Mouse (Mus musculus): ENCODE data around the gene Aldh1a1. TPM values are rescaled to one million over a fixed set of nuclear protein-coding genes. Genes with fewer than 3 reads are reported as not detected.

Aldh1a1 gene
- polyA plus RNA-seq, 1 experiment from 2014 or later: 1.3 TPM

- Histone ChIP-seq H3K9me3 (replicated peaks; ENCODE audit: control insufficient read depth, low read length) (no peaks in the 10 kb centered on the region), H3K4me3 (ENCODE audit: low read depth, low read length) (no peak overlapping the region), H3K9ac (ENCODE audit: low read depth, low read length) (no peak overlapping the region), H3K27ac (ENCODE audit: low read length) (no peak overlapping the region), H3K36me3 (ENCODE audit: control insufficient read depth, insufficient read depth) (no peaks in the 10 kb centered on the region), H3K4me2 (ENCODE audit: low read depth, low read length) (no peak overlapping the region), H3K4me1 (ENCODE audit: control insufficient read depth, low read depth, low read length) (peaks cover 5% of the 10 kb centered on the region; the same call in 1 of the 2 replicates), H3K27me3 (ENCODE audit: control insufficient read depth, insufficient read depth, low read depth, low read length) (no peaks in the 10 kb centered on the region)
- ATAC-seq (ENCODE audit: low read depth): no peak
- 73% methylated on average over 2 of the region's 2 CpGs for WGBS (ENCODE audit: insufficient replicate concordance)
Observed at GRCm38 (mm10) chr19:20559952-20560351, 67.4 kb downstream of the Aldh1a1 start.

GRCm38 (mm10) chr19:20562396-20562795, 69.9 kb downstream of the Aldh1a1 start:
- Histone ChIP-seq H3K9ac (ENCODE audit: low read depth, low read length) (no peak overlapping the region), H3K27ac (ENCODE audit: low read length) (no peak overlapping the region), H3K36me3 (ENCODE audit: control insufficient read depth, insufficient read depth) (no peaks in the 10 kb centered on the region), H3K9me3 (replicated peaks; ENCODE audit: control insufficient read depth, low read length) (no peaks in the 10 kb centered on the region), H3K4me1 (ENCODE audit: control insufficient read depth, low read depth, low read length) (peaks cover 5% of the 10 kb centered on the region; the same call in 1 of the 2 replicates), H3K4me2 (ENCODE audit: low read depth, low read length) (no peak overlapping the region), H3K27me3 (ENCODE audit: control insufficient read depth, insufficient read depth, low read depth, low read length) (no peaks in the 10 kb centered on the region), H3K4me3 (ENCODE audit: low read depth, low read length) (no peak overlapping the region)
- no peak for ATAC-seq (ENCODE audit: low read depth)

- no peak for ATAC-seq (ENCODE audit: low read depth)
- 74% methylated on average over 4 of the region's 4 CpGs for WGBS (ENCODE audit: insufficient replicate concordance)
- H3K4me1 ChIP-seq (ENCODE audit: control insufficient read depth, low read depth, low read length): no peaks in the 10 kb centered on the region
- H3K36me3 ChIP-seq (ENCODE audit: control insufficient read depth, insufficient read depth): no peaks in the 10 kb centered on the region
- H3K9ac ChIP-seq (ENCODE audit: low read depth, low read length): no peak overlapping the region
- no peak overlapping the region for H3K4me3 ChIP-seq (ENCODE audit: low read depth, low read length)
- H3K27me3 ChIP-seq (ENCODE audit: control insufficient read depth, insufficient read depth, low read depth, low read length): no peaks in the 10 kb centered on the region
- H3K9me3 ChIP-seq (replicated peaks; ENCODE audit: control insufficient read depth, low read length): no peaks in the 10 kb centered on the region
- H3K4me2 ChIP-seq (ENCODE audit: low read depth, low read length): no peak overlapping the region
- H3K27ac ChIP-seq (ENCODE audit: low read length): no peak overlapping the region
Observed at GRCm38 (mm10) chr19:20566294-20566693, 73.8 kb downstream of the Aldh1a1 start.

- no peaks in the 10 kb centered on the region for H3K27me3 ChIP-seq (ENCODE audit: control insufficient read depth, insufficient read depth, low read depth, low read length)
- no peak for ATAC-seq (ENCODE audit: low read depth)
- no peak overlapping the region for H3K4me2 ChIP-seq (ENCODE audit: low read depth, low read length)
- H3K9me3 ChIP-seq (replicated peaks; ENCODE audit: control insufficient read depth, low read length): no peaks in the 10 kb centered on the region
- no peaks in the 10 kb centered on the region for H3K4me1 ChIP-seq (ENCODE audit: control insufficient read depth, low read depth, low read length)
- no peak overlapping the region for H3K4me3 ChIP-seq (ENCODE audit: low read depth, low read length)
- 72% methylated on average over 2 of the region's 2 CpGs for WGBS (ENCODE audit: insufficient replicate concordance)
- H3K36me3 ChIP-seq (ENCODE audit: control insufficient read depth, insufficient read depth): no peaks in the 10 kb centered on the region
- H3K27ac ChIP-seq (ENCODE audit: low read length): no peak overlapping the region
- no peak overlapping the region for H3K9ac ChIP-seq (ENCODE audit: low read depth, low read length)
Observed at GRCm38 (mm10) chr19:20567039-20567438, 74.5 kb downstream of the Aldh1a1 start.

GRCm38 (mm10) chr19:20576984-20577383, 84.5 kb downstream of the Aldh1a1 start:
- WGBS (ENCODE audit: insufficient replicate concordance): 58% methylated on average over 3 of the region's 3 CpGs
- Histone ChIP-seq H3K9ac (ENCODE audit: low read depth, low read length) (no peak overlapping the region), H3K4me2 (ENCODE audit: low read depth, low read length) (no peak overlapping the region), H3K36me3 (ENCODE audit: control insufficient read depth, insufficient read depth) (no peaks in the 10 kb centered on the region), H3K27ac (ENCODE audit: low read length) (no peak overlapping the region), H3K27me3 (ENCODE audit: control insufficient read depth, insufficient read depth, low read depth, low read length) (no peaks in the 10 kb centered on the region), H3K4me3 (ENCODE audit: low read depth, low read length) (no peak overlapping the region), H3K9me3 (replicated peaks; ENCODE audit: control insufficient read depth, low read length) (no peaks in the 10 kb centered on the region), H3K4me1 (ENCODE audit: control insufficient read depth, low read depth, low read length) (no peaks in the 10 kb centered on the region)
- ATAC-seq (ENCODE audit: low read depth): no peak

GRCm38 (mm10) chr19:20577429-20577828, 84.9 kb downstream of the Aldh1a1 start:
- no peaks in the 10 kb centered on the region for H3K9me3 ChIP-seq (replicated peaks; ENCODE audit: control insufficient read depth, low read length)
- H3K27me3 ChIP-seq (ENCODE audit: control insufficient read depth, insufficient read depth, low read depth, low read length): no peaks in the 10 kb centered on the region
- 62% methylated on average over 5 of the region's 5 CpGs for WGBS (ENCODE audit: insufficient replicate concordance)
- no peaks in the 10 kb centered on the region for H3K4me1 ChIP-seq (ENCODE audit: control insufficient read depth, low read depth, low read length)
- H3K9ac ChIP-seq (ENCODE audit: low read depth, low read length): no peak overlapping the region
- no peak for ATAC-seq (ENCODE audit: low read depth)
- H3K36me3 ChIP-seq (ENCODE audit: control insufficient read depth, insufficient read depth): no peaks in the 10 kb centered on the region
- no peak overlapping the region for H3K4me3 ChIP-seq (ENCODE audit: low read depth, low read length)
- no peak overlapping the region for H3K27ac ChIP-seq (ENCODE audit: low read length)
- H3K4me2 ChIP-seq (ENCODE audit: low read depth, low read length): no peak overlapping the region

GRCm38 (mm10) chr19:20599951-20600350, 107.4 kb downstream of the Aldh1a1 start:
- H3K27me3 ChIP-seq (ENCODE audit: control insufficient read depth, insufficient read depth, low read depth, low read length): no peaks in the 10 kb centered on the region
- no peaks in the 10 kb centered on the region for H3K36me3 ChIP-seq (ENCODE audit: control insufficient read depth, insufficient read depth)
- H3K9ac ChIP-seq (ENCODE audit: low read depth, low read length): no peak overlapping the region
- no peak overlapping the region for H3K27ac ChIP-seq (ENCODE audit: low read length)
- H3K4me3 ChIP-seq (ENCODE audit: low read depth, low read length): no peak overlapping the region
- no peak overlapping the region for H3K4me2 ChIP-seq (ENCODE audit: low read depth, low read length)
- no peaks in the 10 kb centered on the region; the same call in none of the 2 replicates for H3K4me1 ChIP-seq (ENCODE audit: control insufficient read depth, low read depth, low read length)
- no peaks in the 10 kb centered on the region for H3K9me3 ChIP-seq (replicated peaks; ENCODE audit: control insufficient read depth, low read length)
- ATAC-seq (ENCODE audit: low read depth): no peak

GRCm38 (mm10) chr19:20601739-20602138, 109.2 kb downstream of the Aldh1a1 start:
- ATAC-seq (ENCODE audit: low read depth): peak; percentile 61
- Histone ChIP-seq H3K9ac (ENCODE audit: low read depth, low read length) (no peak overlapping the region), H3K27ac (ENCODE audit: low read length) (no peak overlapping the region), H3K4me2 (ENCODE audit: low read depth, low read length) (no peak overlapping the region), H3K9me3 (replicated peaks; ENCODE audit: control insufficient read depth, low read length) (no peaks in the 10 kb centered on the region), H3K27me3 (ENCODE audit: control insufficient read depth, insufficient read depth, low read depth, low read length) (no peaks in the 10 kb centered on the region), H3K36me3 (ENCODE audit: control insufficient read depth, insufficient read depth) (no peaks in the 10 kb centered on the region), H3K4me3 (ENCODE audit: low read depth, low read length) (no peak overlapping the region), H3K4me1 (ENCODE audit: control insufficient read depth, low read depth, low read length) (no peaks in the 10 kb centered on the region; the same call in none of the 2 replicates)
- 33% methylated on average over 3 of the region's 3 CpGs for WGBS (ENCODE audit: insufficient replicate concordance)

GRCm38 (mm10) chr19:20603212-20603611, 110.7 kb downstream of the Aldh1a1 start:
- 39% methylated on average over 1 of the region's 1 CpGs for WGBS (ENCODE audit: insufficient replicate concordance)
- no peak for ATAC-seq (ENCODE audit: low read depth)
- H3K4me1 ChIP-seq (ENCODE audit: control insufficient read depth, low read depth, low read length): no peaks in the 10 kb centered on the region; the same call in none of the 2 replicates

More at GRCm38 (mm10) chr19:20603212-20603611, 110.7 kb downstream of the Aldh1a1 start:
- H3K4me3 ChIP-seq (ENCODE audit: low read depth, low read length): no peak overlapping the region
- no peak overlapping the region for H3K27ac ChIP-seq (ENCODE audit: low read length)
- H3K36me3 ChIP-seq (ENCODE audit: control insufficient read depth, insufficient read depth): no peaks in the 10 kb centered on the region
- H3K9ac ChIP-seq (ENCODE audit: low read depth, low read length): no peak overlapping the region
- H3K27me3 ChIP-seq (ENCODE audit: control insufficient read depth, insufficient read depth, low read depth, low read length): no peaks in the 10 kb centered on the region
- H3K4me2 ChIP-seq (ENCODE audit: low read depth, low read length): no peak overlapping the region
- no peaks in the 10 kb centered on the region for H3K9me3 ChIP-seq (replicated peaks; ENCODE audit: control insufficient read depth, low read length)
